8 mouse cellular contexts compared by ENCODE assay signal in genomic region chr10:127255625-127256345, GRCm38 (mm10). TPM values are rescaled to one million over a fixed set of nuclear protein-coding genes. Genes with fewer than 3 reads are reported as not detected.
DNase-seq lines count a peak whose midpoint lies in the region; ATAC-seq and TF ChIP-seq lines count a peak whose summit lies in the region.

No protein-coding gene starts in this region.

- no peak for DNase-seq in left cerebral cortex, adult 2 months (ENCODE audit: extremely low spot score in 1 of 2, low spot score in 2 of 2)
- DNase-seq in left cerebral cortex, adult 11 months (ENCODE audit: low spot score) = no peak
- peak; percentile 88 for DNase-seq in embryo, embryonic 11 days
- DNase-seq in lung, postnatal 4 days = peak; percentile 80 to 81
- DNase-seq in left cerebral cortex, adult 18-20 months (ENCODE audit: low spot score in 2 of 2) = no peak

- H3K4me3 ChIP-seq in left cerebral cortex, adult 2 months = no peak overlapping the region
- no peak overlapping the region for H3K4me3 ChIP-seq in heart, embryonic 12.5 days
- no peak overlapping the region for H3K4me3 ChIP-seq in kidney, embryonic 15.5 days (replicated peaks)

- intact Hi-C loops in left cerebral cortex, adult 2 months (cut with DNase I) = no loop called here

- H3K9ac ChIP-seq in heart, embryonic 12.5 days = no peak overlapping the region
- H3K9ac ChIP-seq in kidney, embryonic 15.5 days = no peak overlapping the region

- H3K9me3 ChIP-seq in heart, embryonic 12.5 days (replicated peaks) = no peaks in the 10 kb centered on the region
- no peaks in the 10 kb centered on the region for H3K9me3 ChIP-seq in kidney, embryonic 15.5 days (replicated peaks)

- TF ChIP-seq CTCF in left cerebral cortex, adult 2 months (IDR thresholded peaks at IDR 0.05) = peak; percentile 24

- H3K36me3 ChIP-seq in heart, embryonic 12.5 days = no peaks in the 10 kb centered on the region
- H3K36me3 ChIP-seq in kidney, embryonic 15.5 days = no peaks in the 10 kb centered on the region

- no peak overlapping the region for H3K27ac ChIP-seq in left cerebral cortex, adult 2 months
- no peak overlapping the region for H3K27ac ChIP-seq in heart, embryonic 12.5 days (ENCODE audit: poor library complexity, severe bottlenecking)
- H3K27ac ChIP-seq in kidney, embryonic 15.5 days = no peak overlapping the region

- ATAC-seq in heart, embryonic 12.5 days (ENCODE audit: insufficient number of reproducible peaks, low FRiP score) = peak; percentile 79
- ATAC-seq in kidney, embryonic 15.5 days (replicated peaks; ENCODE audit: low FRiP score) = peak; percentile 78
- no peak for ATAC-seq in megakaryocyte, adult 5-6 weeks (ENCODE audit: poor library complexity, severe bottlenecking)

- peak overlapping the region; percentile 28; the same call in 1 of the 2 replicates for H3K4me2 ChIP-seq in heart, embryonic 12.5 days
- peak overlapping the region; percentile 34; the same call in 1 of the 2 replicates for H3K4me2 ChIP-seq in kidney, embryonic 15.5 days

- H3K4me1 ChIP-seq in heart, embryonic 12.5 days (replicated peaks) = no peaks in the 10 kb centered on the region
- H3K4me1 ChIP-seq in kidney, embryonic 15.5 days = no peaks in the 10 kb centered on the region

- peaks cover 15% of the 10 kb centered on the region for H3K27me3 ChIP-seq in heart, embryonic 12.5 days (replicated peaks)
- peaks cover 3% of the 10 kb centered on the region for H3K27me3 ChIP-seq in kidney, embryonic 15.5 days

- WGBS in heart, embryonic 12.5 days = 16% methylated on average over 14 of the region's 14 CpGs
- 25% methylated on average over 14 of the region's 14 CpGs for WGBS in kidney, embryonic 15.5 days

RNA-seq across cellular contexts. Expression of gene Kif5a, which starts 7.4 kb away (rescaled TPM):
- 1,000 to 10,000 TPM; 1,016 to 1,023 TPM for total RNA-seq in left cerebral cortex, adult 2 months (2021)
- 0.37 and 0.79 TPM in 2 replicates for polyA plus RNA-seq in heart, embryonic 12.5 days (2016; fragmentation: Nextera tagmentation; extraction: Ambion mirVana)
- polyA plus RNA-seq in kidney, embryonic 15.5 days (2015; fragmentation: Nextera tagmentation; extraction: Ambion mirVana) = 1.1 and 1.9 TPM in 2 replicates
- total RNA-seq in megakaryocyte, adult 5-6 weeks (2015) = 0.85 and 0.93 TPM in 2 replicates
- 0.70 and 0.94 TPM in 2 replicates for total RNA-seq in megakaryocyte, adult 5-6 weeks (2017)
- total RNA-seq in left cerebral cortex, adult 18-20 months (2021) = 1,000 to 10,000 TPM; 1,032 to 1,108 TPM

RNA-seq across cellular contexts. Expression of gene Dctn2, which starts 10.4 kb away (rescaled TPM):
- total RNA-seq in left cerebral cortex, adult 2 months (2021) = 100 to 1,000 TPM; 254 to 259 TPM
- 133 and 136 TPM in 2 replicates for polyA plus RNA-seq in heart, embryonic 12.5 days (2016; fragmentation: Nextera tagmentation; extraction: Ambion mirVana)
- polyA plus RNA-seq in kidney, embryonic 15.5 days (2015; fragmentation: Nextera tagmentation; extraction: Ambion mirVana) = 169 and 189 TPM in 2 replicates
- total RNA-seq in megakaryocyte, adult 5-6 weeks (2015) = 78.9 and 82.6 TPM in 2 replicates
- total RNA-seq in megakaryocyte, adult 5-6 weeks (2017) = 90.1 and 96.4 TPM in 2 replicates
- 100 to 1,000 TPM; 260 TPM for total RNA-seq in left cerebral cortex, adult 18-20 months (2021)

RNA-seq across cellular contexts. Expression of gene Mbd6, which starts 33.0 kb away (rescaled TPM):
- 10 to 100 TPM; 42.2 to 52.4 TPM for total RNA-seq in left cerebral cortex, adult 2 months (2021)
- polyA plus RNA-seq in heart, embryonic 12.5 days (2016; fragmentation: Nextera tagmentation; extraction: Ambion mirVana) = 13.6 and 14.6 TPM in 2 replicates
- 15.9 and 16.1 TPM in 2 replicates for polyA plus RNA-seq in kidney, embryonic 15.5 days (2015; fragmentation: Nextera tagmentation; extraction: Ambion mirVana)
- total RNA-seq in megakaryocyte, adult 5-6 weeks (2015) = 40.4 and 48.4 TPM in 2 replicates
- 5.6 and 8.9 TPM in 2 replicates for total RNA-seq in megakaryocyte, adult 5-6 weeks (2017)
- 10 to 100 TPM; 43.5 to 46.3 TPM for total RNA-seq in left cerebral cortex, adult 18-20 months (2021)

RNA-seq across cellular contexts. Expression of gene Pip4k2c, which starts 44.4 kb away (rescaled TPM):
- 100 to 1,000 TPM; 113 to 115 TPM for total RNA-seq in left cerebral cortex, adult 2 months (2021)
- 29.7 and 31.5 TPM in 2 replicates for polyA plus RNA-seq in heart, embryonic 12.5 days (2016; fragmentation: Nextera tagmentation; extraction: Ambion mirVana)
- 41.1 and 43.5 TPM in 2 replicates for polyA plus RNA-seq in kidney, embryonic 15.5 days (2015; fragmentation: Nextera tagmentation; extraction: Ambion mirVana)
- total RNA-seq in megakaryocyte, adult 5-6 weeks (2015) = 9.6 and 12.0 TPM in 2 replicates
- total RNA-seq in megakaryocyte, adult 5-6 weeks (2017) = 13.2 and 17.8 TPM in 2 replicates
- total RNA-seq in left cerebral cortex, adult 18-20 months (2021) = 100 to 1,000 TPM; 116 to 121 TPM

RNA-seq across cellular contexts. Expression of gene Mars, which starts 55.8 kb away (rescaled TPM):
- total RNA-seq in left cerebral cortex, adult 2 months (2021) = 10 to 100 TPM; 55.3 to 61.5 TPM
- 107 and 110 TPM in 2 replicates for polyA plus RNA-seq in heart, embryonic 12.5 days (2016; fragmentation: Nextera tagmentation; extraction: Ambion mirVana)
- 120 and 127 TPM in 2 replicates for polyA plus RNA-seq in kidney, embryonic 15.5 days (2015; fragmentation: Nextera tagmentation; extraction: Ambion mirVana)
- total RNA-seq in megakaryocyte, adult 5-6 weeks (2015) = 38.4 and 47.8 TPM in 2 replicates
- total RNA-seq in megakaryocyte, adult 5-6 weeks (2017) = 80.3 and 95.2 TPM in 2 replicates
- 10 to 100 TPM; 53.3 to 57.9 TPM for total RNA-seq in left cerebral cortex, adult 18-20 months (2021)

Comparison
In these comparisons a context has a peak if more than half of its experiments do, and no peak if none do; other contexts are left out.
1. DNase-seq: peak in embryo, embryonic 11 days (single experiment) and lung, postnatal 4 days (2 of 2); none in left cerebral cortex, adult 2 months (0 of 2), left cerebral cortex, adult 11 months (single experiment) and left cerebral cortex, adult 18-20 months (0 of 2).
2. RNA of gene Kif5a, which starts 7.4 kb away (total RNA-seq): 1,032 to 1,108 TPM in left cerebral cortex, adult 18-20 months and 1,016 to 1,023 TPM in left cerebral cortex, adult 2 months; 0.70 to 0.94 TPM in megakaryocyte, adult 5-6 weeks; every median in the first group is over 100 times any median in the second.